Mouse (Mus musculus) stomach, postnatal 0 days (tissue): Measurements from ENCODE around the gene Tab1. TPM values are rescaled to one million over a fixed set of nuclear protein-coding genes. Genes with fewer than 3 reads are reported as not detected.
A peak's percentile ranks its signal among the peaks of the same experiment; 100 is the strongest.

Source experiments
- ATAC-seq: fragments of 200-750 bp; cut with Nextera tagmentation; 2 replicates; pipeline ENCODE4 v1.8.0; 2017; ENCODE audit not compliant: low FRiP score, low TSS enrichment
- DNase-seq: peaks from one replicate; pipeline ENCODE4 v3.0.0-alpha.2; 2016; ENCODE audit warnings: low spot score
- H3K27ac ChIP-seq: fragments of 300-500 bp; sonication (generic); replicated peaks from 2 replicates; pipeline ENCODE4 v1.5.1; 2014; ENCODE audit warnings: mild to moderate bottlenecking, control low read depth
- H3K27me3 ChIP-seq: fragments of 300-500 bp; sonication (generic); 2 replicates; pipeline ENCODE4 v1.6.1; 2014; ENCODE audit warnings: low read length; ENCODE audit not compliant: control insufficient read depth, insufficient read depth
- H3K36me3 ChIP-seq: fragments of 300-500 bp; sonication (generic); 2 replicates; pipeline ENCODE4 v1.6.1; 2014; ENCODE audit warnings: low read length, mixed read lengths; ENCODE audit not compliant: control insufficient read depth, insufficient read depth
- H3K4me1 ChIP-seq: fragments of 300-500 bp; sonication (generic); replicated peaks from 2 replicates; pipeline ENCODE4 v1.6.1; 2014; ENCODE audit warnings: antibody characterized with exemption; ENCODE audit not compliant: control insufficient read depth, insufficient read depth
- H3K4me2 ChIP-seq: fragments of 300-500 bp; sonication (generic); replicated peaks from 2 replicates; pipeline ENCODE4 v1.6.1; 2014; ENCODE audit warnings: low read depth, mild to moderate bottlenecking, control low read depth, moderate library complexity
- H3K4me3 ChIP-seq: fragments of 300-500 bp; sonication (generic); 2 replicates; pipeline ENCODE4 v1.5.1; 2014; ENCODE audit warnings: low read depth, low read length, control low read depth
- H3K9ac ChIP-seq: fragments of 300-500 bp; sonication (generic); 2 replicates; pipeline ENCODE4 v1.6.1; 2014; ENCODE audit warnings: mild to moderate bottlenecking, low read length, control low read depth, mixed read lengths
- H3K9me3 ChIP-seq: fragments of 300-500 bp; sonication (generic); 2 replicates; pipeline ENCODE4 v1.6.1; 2016; ENCODE audit warnings: low read length; ENCODE audit not compliant: control insufficient read depth
- CTCF ChIP-seq: IDR thresholded peaks from 2 replicates; pipeline ENCODE4 v1.5.1; 2016; ENCODE audit warnings: antibody characterized with exemption, low read depth, mild to moderate bottlenecking, moderate library complexity
- EP300 ChIP-seq: optimal IDR thresholded peaks from 2 replicates; pipeline ENCODE3; 2016; ENCODE audit warnings: antibody characterized with exemption
- WGBS: fragments of 180-500 bp; shearing (Covaris S2); extraction: QIAGEN DNeasy Blood & Tissue Kit; methylation state at CpG from one replicate; pipeline ENCODE4 v1.1.7; 2014; 5-methylcytosine and 5-hydroxymethylcytosine counted together
- polyA plus RNA-seq: library from polyadenylated mRNA; unstranded; fragments of >200 nt; fragmentation: Nextera tagmentation; extraction: Ambion mirVana; gene quantifications from 2 replicates; pipeline ENCODE4 v1.2.1, GENCODE M21; 2015

Tab1 gene
- polyA plus RNA-seq, 1 experiment from 2014 or later: 16.3 TPM

DNA sequence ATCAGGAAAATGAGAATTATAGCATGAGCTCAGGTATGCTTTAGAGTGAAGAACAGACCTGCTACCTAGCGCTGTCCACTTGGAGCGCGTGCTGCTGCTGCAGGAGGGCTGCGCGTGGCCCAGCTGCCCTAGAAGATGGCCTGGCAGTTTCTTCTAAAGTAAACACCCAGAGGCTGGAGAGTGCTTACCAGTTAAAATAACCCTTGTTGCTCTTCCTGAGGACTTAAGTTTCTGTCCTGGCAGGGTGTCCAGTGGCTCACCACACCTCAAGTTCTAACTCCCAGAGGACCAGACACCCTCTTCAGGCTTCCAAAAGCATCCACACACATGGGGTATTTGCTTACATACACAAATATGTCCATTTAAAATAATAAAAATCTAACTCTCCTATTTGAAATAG, 12.5 kb downstream of the Tab1 start:
- H3K36me3 ChIP-seq: peaks cover 5% of the 10 kb centered on the region; the same call in 1 of the 2 replicates
- no peaks in the 10 kb centered on the region for H3K4me1 ChIP-seq

DNA sequence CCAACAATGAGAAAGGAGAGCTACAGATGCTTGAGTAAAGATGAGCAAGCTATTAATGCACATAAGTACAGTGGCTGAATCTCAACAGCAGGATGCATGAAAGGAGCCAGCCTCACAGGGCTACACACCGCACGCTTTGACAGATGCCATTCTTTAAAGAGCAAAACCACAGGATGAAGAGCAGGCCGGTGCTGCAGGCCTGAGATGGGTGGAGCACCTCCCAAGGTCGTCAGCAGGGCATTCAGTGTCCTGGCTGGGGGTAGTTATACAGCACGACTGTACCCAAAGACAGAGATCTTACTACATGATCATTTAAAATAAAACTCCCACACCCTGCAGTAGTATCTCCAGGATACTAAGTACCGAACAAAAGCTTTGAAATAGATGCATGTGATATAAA, 13.2 kb downstream of the Tab1 start:
- Histone ChIP-seq H3K4me2 (no peak overlapping the region), H3K4me3 (no peak overlapping the region), H3K27me3 (no peaks in the 10 kb centered on the region), H3K9ac (no peak overlapping the region), H3K9me3 (no peaks in the 10 kb centered on the region), H3K4me1 (no peaks in the 10 kb centered on the region), H3K27ac (no peak overlapping the region), H3K36me3 (peaks cover 6% of the 10 kb centered on the region; the same call in 1 of the 2 replicates)
- no peak for TF ChIP-seq CTCF
- TF ChIP-seq EP300: no peak
- ATAC-seq (no peak), DNase-seq (no peak)
- WGBS: 47% methylated on average over 6 of the region's 6 CpGs

More for the DNA sequence above, 12.5 kb downstream of the Tab1 start:
- no peak for DNase-seq
- Histone ChIP-seq H3K4me3 (no peak overlapping the region), H3K27me3 (no peaks in the 10 kb centered on the region), H3K27ac (no peak overlapping the region), H3K4me2 (no peak overlapping the region), H3K9me3 (no peaks in the 10 kb centered on the region), H3K9ac (no peak overlapping the region)
- no peak for TF ChIP-seq CTCF
- no peak for TF ChIP-seq EP300
- ATAC-seq: no peak
- 88% methylated on average over 5 of the region's 5 CpGs for WGBS

- no peaks in the 10 kb centered on the region for H3K27me3 ChIP-seq
- H3K27ac ChIP-seq: no peak overlapping the region
- no peak for TF ChIP-seq EP300
- TF ChIP-seq CTCF: no peak
- H3K4me3 ChIP-seq: no peak overlapping the region
- H3K36me3 ChIP-seq: peaks cover 6% of the 10 kb centered on the region; the same call in 1 of the 2 replicates
- H3K4me1 ChIP-seq: no peaks in the 10 kb centered on the region
- WGBS: 81% methylated on average over 14 of the region's 14 CpGs
- no peak overlapping the region for H3K4me2 ChIP-seq
- H3K9me3 ChIP-seq: no peaks in the 10 kb centered on the region
- DNase-seq (no peak), ATAC-seq (no peak)
- no peak overlapping the region for H3K9ac ChIP-seq
Measured at GRCm38 (mm10) chr15:80147090-80147489, 14.2 kb downstream of the Tab1 start.

GRCm38 (mm10) chr15:80147511-80147910, 14.6 kb downstream of the Tab1 start:
- H3K27ac ChIP-seq: no peak overlapping the region
- no peak for DNase-seq
- H3K36me3 ChIP-seq: peaks cover 6% of the 10 kb centered on the region; the same call in 1 of the 2 replicates
- 61% methylated on average over 5 of the region's 5 CpGs for WGBS
- no peaks in the 10 kb centered on the region for H3K27me3 ChIP-seq
- no peak overlapping the region for H3K9ac ChIP-seq
- TF ChIP-seq EP300: no peak
- no peak for TF ChIP-seq CTCF
- H3K4me1 ChIP-seq: no peaks in the 10 kb centered on the region
- no peak for ATAC-seq
- H3K9me3 ChIP-seq: no peaks in the 10 kb centered on the region
- H3K4me2 ChIP-seq: no peak overlapping the region
- H3K4me3 ChIP-seq: no peak overlapping the region

- H3K27me3 ChIP-seq: no peaks in the 10 kb centered on the region
- TF ChIP-seq EP300 (no peak), CTCF (no peak)
- no peak for ATAC-seq
- H3K4me1 ChIP-seq: no peaks in the 10 kb centered on the region
- WGBS: 81% methylated on average over 8 of the region's 8 CpGs
- H3K9ac ChIP-seq: no peak overlapping the region
- H3K9me3 ChIP-seq: no peaks in the 10 kb centered on the region
- no peak overlapping the region for H3K4me3 ChIP-seq
- peak; percentile 36 for DNase-seq
- no peak overlapping the region for H3K27ac ChIP-seq
- no peak overlapping the region for H3K4me2 ChIP-seq
- peaks cover 9% of the 10 kb centered on the region for H3K36me3 ChIP-seq
Measured at GRCm38 (mm10) chr15:80148565-80148964, 15.6 kb downstream of the Tab1 start.

DNA sequence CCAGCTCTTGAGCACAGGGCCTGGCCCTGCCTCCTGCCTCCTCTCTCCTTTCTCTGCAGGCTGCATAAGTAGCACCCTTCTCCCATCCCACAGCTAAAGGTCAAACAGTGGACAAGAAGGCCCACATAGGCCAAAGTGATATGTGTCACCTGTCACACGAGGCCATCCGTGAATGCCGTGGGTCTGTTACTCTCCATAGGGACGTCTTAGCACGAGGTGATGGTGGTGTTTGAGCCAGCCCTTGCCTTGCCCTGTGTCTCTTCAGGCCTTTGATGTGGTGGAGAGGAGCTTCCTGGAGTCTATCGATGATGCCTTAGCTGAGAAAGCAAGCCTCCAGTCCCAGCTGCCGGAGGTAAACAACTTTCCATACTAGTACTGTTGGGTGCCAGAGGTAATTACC, 16.6 kb downstream of the Tab1 start:
- DNase-seq (no peak), ATAC-seq (no peak)
- Histone ChIP-seq H3K36me3 (peaks cover 17% of the 10 kb centered on the region), H3K27ac (no peak overlapping the region), H3K4me2 (no peak overlapping the region), H3K27me3 (no peaks in the 10 kb centered on the region), H3K9me3 (no peaks in the 10 kb centered on the region), H3K9ac (no peak overlapping the region), H3K4me1 (no peaks in the 10 kb centered on the region), H3K4me3 (no peak overlapping the region)
- 89% methylated on average over 7 of the region's 7 CpGs for WGBS
- TF ChIP-seq CTCF (no peak), EP300 (no peak)
